Mouse (Mus musculus): ENCODE measurements around the gene Ap2b1.

DNA sequence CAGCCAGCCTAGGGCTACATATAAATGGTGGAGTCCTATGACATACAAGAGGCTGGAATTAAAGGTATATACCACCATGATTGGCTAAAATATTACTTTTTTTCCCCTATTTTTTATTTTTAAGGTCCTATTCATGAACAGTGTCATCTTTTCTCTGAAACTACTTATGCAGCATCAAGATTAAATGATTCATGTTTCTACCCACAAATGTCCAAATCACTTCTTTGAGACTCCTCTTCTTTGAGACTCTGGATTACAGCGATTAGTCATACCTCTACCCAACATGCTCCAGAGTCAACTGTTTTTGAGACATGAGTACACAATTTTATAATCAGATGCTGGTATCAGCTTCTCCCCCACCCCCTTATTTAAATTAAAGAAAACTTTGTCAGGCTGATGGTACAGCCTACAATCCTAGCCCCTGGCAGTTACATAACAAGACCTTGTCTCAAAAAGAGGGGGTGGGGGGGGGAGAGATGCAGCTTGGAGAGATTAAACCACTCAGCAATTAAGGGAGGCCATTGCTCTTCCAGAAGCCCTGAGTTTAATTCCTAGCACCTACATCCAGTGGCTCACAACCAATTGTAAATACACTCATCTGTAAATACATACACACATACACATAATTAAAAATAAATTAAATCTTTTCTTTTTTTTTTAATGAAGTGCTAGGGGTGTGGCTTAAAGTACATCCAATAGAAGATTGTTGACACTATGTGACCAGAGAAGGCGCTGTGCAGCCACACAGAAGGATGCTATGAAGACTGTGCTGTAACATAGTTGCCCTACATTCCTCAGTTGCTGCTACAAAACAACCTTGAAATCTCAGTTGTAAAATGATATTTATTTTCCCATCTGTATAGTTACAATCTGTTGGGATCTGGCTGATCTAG is 26.6 kb upstream of the Ap2b1 start:
- TF ChIP-seq CTCF (IDR thresholded peaks at IDR 0.05; ENCODE audit: borderline replicate concordance, insufficient read depth, low read length) (no peak), POLR2A (IDR thresholded peaks at IDR 0.05; ENCODE audit: low read depth, low read length) (peak; percentile 28)

All from embryonic fibroblast, embryonic 13.5 days (primary cell).